Mouse (Mus musculus) myocyte (in vitro differentiated cells): ENCODE data around the gene Cntrob. TPM values are rescaled to one million over a fixed set of nuclear protein-coding genes. Genes with fewer than 3 reads are reported as not detected.

Experiments
- H3K27me3 ChIP-seq: one replicate; pipeline ENCODE4 v1.6.1; 2011; ENCODE audit not compliant: control insufficient read depth, insufficient read depth, insufficient read length
- H3K36me3 ChIP-seq: one replicate; pipeline ENCODE4 v1.6.1; 2011; ENCODE audit not compliant: control insufficient read depth, insufficient read depth
- H3K4me2 ChIP-seq: one replicate; pipeline ENCODE4 v1.6.1; 2011; ENCODE audit warnings: low read depth, control low read depth
- H3K4me3 ChIP-seq: one replicate; pipeline ENCODE4 v1.5.1; 2011; ENCODE audit warnings: mild to moderate bottlenecking, control low read depth, moderate library complexity
- H3K79me2 ChIP-seq: one replicate; pipeline ENCODE4 v1.6.1; 2011; ENCODE audit not compliant: control insufficient read depth, insufficient read depth
- H3ac ChIP-seq: one replicate; pipeline ENCODE4 v1.6.1; 2011; ENCODE audit not compliant: control insufficient read depth, insufficient read length
- CEBPB ChIP-seq: IDR thresholded peaks from 2 replicates; pipeline ENCODE4 v1.6.1; 2011; ENCODE audit warnings: mild to moderate bottlenecking, moderate library complexity; ENCODE audit not compliant: poor library complexity, insufficient read depth, severe bottlenecking
- E2F4 ChIP-seq: IDR thresholded peaks from one replicate; pipeline ENCODE4 v1.6.1; 2011; ENCODE audit warnings: mild to moderate bottlenecking, control low read depth, moderate library complexity; ENCODE audit not compliant: insufficient read depth
- MAX ChIP-seq: IDR thresholded peaks from one replicate; pipeline ENCODE4 v1.6.1; 2011; ENCODE audit warnings: low read depth, mild to moderate bottlenecking, control low read depth
- MYOD1 ChIP-seq, 3 experiments: IDR thresholded peaks; one replicate each; pipeline ENCODE4 v1.6.1; 2011; ENCODE audit warnings: control low read depth in 2 of 3, low read depth in 2 of 3, mild to moderate bottlenecking in 2 of 3, moderate library complexity in 1 of 3; ENCODE audit not compliant: insufficient read length in 2 of 3, control insufficient read depth in 1 of 3
- MYOG ChIP-seq, 3 experiments: IDR thresholded peaks; one replicate each; pipeline ENCODE4 v1.6.1; 2011; ENCODE audit warnings: control low read depth in 2 of 3, low read depth in 2 of 3, mild to moderate bottlenecking in 2 of 3; ENCODE audit not compliant: insufficient read length in 2 of 3, control insufficient read depth in 1 of 3, insufficient read depth in 1 of 3
- POLR2A ChIP-seq: IDR thresholded peaks from one replicate; pipeline ENCODE4 v1.6.1; 2011; ENCODE audit warnings: low read depth, mild to moderate bottlenecking, control low read depth, moderate library complexity; ENCODE audit not compliant: insufficient read length
- POLR2AphosphoS2 ChIP-seq: IDR thresholded peaks from one replicate; pipeline ENCODE4 v1.6.1; 2011; ENCODE audit warnings: low read depth, control low read depth; ENCODE audit not compliant: insufficient read length
- REST ChIP-seq: IDR thresholded peaks from one replicate; pipeline ENCODE4 v1.6.1; 2011; ENCODE audit warnings: mild to moderate bottlenecking, control low read depth, moderate library complexity; ENCODE audit not compliant: insufficient read depth, insufficient read length
- SRF ChIP-seq: IDR thresholded peaks from one replicate; pipeline ENCODE4 v1.6.1; 2011; ENCODE audit warnings: low read depth; ENCODE audit not compliant: control insufficient read depth, insufficient read length
- TCF12 ChIP-seq: IDR thresholded peaks from one replicate; pipeline ENCODE4 v1.6.1; 2011; ENCODE audit warnings: mild to moderate bottlenecking, control low read depth; ENCODE audit not compliant: poor library complexity, insufficient read depth, severe bottlenecking
- TCF3 ChIP-seq: IDR thresholded peaks from one replicate; pipeline ENCODE4 v1.6.1; 2011; ENCODE audit warnings: low read depth, control low read depth; ENCODE audit not compliant: insufficient read length
- USF1 ChIP-seq: IDR thresholded peaks from one replicate; pipeline ENCODE4 v1.6.1; 2011; ENCODE audit warnings: low read depth, mild to moderate bottlenecking, control low read depth, moderate library complexity
- polyA plus RNA-seq: library from polyadenylated mRNA; unstranded; fragments of >200 nt; fragmentation: generic; extraction: Trizol; gene quantifications from one replicate; pipeline ENCODE4 v1.2.1, GENCODE M21; 2012; ENCODE audit warnings: missing spikeins

Cntrob gene
- polyA plus RNA-seq, 1 experiment, result 10.3 TPM

GRCm38 (mm10) chr11:69366855-69367615 lies 43.5 kb upstream of the Cntrob start:
- TF ChIP-seq MAX, result no peak
- TF ChIP-seq TCF3, result no peak
- no peak for TF ChIP-seq USF1
- TF ChIP-seq REST, result no peak
- no peak for TF ChIP-seq POLR2A
- no peak for TF ChIP-seq POLR2AphosphoS2
- TF ChIP-seq CEBPB, result no peak
- no peak for TF ChIP-seq SRF
- TF ChIP-seq TCF12, result no peak
- TF ChIP-seq E2F4, result no peak
- TF ChIP-seq MYOG (IDR thresholded peaks at IDR 0.05; ENCODE audit: control insufficient read depth in 1 of 3, insufficient read depth in 1 of 3, insufficient read length in 2 of 3, low read depth in 2 of 3), result no peak
- no peak for TF ChIP-seq MYOD1 (IDR thresholded peaks at IDR 0.05; ENCODE audit: control insufficient read depth in 1 of 3, insufficient read length in 2 of 3, low read depth in 2 of 3)
- no peaks in the 10 kb centered on the region for H3K27me3 ChIP-seq
- peak overlapping the region; percentile 82 for H3ac ChIP-seq
- peaks cover 13% of the 10 kb centered on the region for H3K79me2 ChIP-seq
- H3K4me2 ChIP-seq, result peak overlapping the region; percentile 99
- no peaks in the 10 kb centered on the region for H3K36me3 ChIP-seq
- H3K4me3 ChIP-seq, result peak overlapping the region; percentile 56

DNA sequence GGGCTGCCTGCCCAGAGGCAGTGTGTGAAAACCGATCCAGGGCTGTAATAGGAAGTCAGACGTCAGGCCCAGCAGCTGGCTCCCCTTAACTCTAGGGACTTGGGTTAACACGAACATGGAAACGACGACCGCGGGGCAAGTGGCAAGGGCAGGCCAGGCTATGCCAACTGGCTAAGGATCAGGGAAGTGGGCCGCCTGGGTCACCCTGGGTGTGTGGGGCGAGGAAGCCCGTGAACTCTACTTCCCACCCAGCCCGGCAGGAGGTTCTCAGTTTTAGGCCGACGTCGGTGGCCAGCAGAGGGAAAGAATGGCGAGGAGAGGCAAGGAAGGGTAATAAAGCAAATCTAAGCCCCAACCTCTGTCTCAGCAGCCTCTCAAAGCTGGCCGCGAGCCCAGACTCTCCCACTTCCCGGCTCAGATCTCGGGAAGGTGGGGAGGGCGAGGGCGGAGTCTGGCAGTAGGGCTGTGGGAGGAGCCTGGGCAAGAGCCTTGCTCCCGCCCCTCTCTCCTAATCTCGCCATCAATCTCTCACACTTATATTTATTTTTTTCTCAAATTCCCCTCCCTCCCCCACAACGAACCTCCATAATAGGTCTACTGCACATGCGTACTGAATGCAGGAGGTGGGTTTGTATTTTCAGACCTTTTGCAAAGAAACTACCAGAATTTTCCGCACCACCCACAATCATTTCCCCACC lies 42.7 kb upstream of the Cntrob start:
- Histone ChIP-seq H3K36me3 (peaks cover 5% of the 10 kb centered on the region), H3K79me2 (peaks cover 13% of the 10 kb centered on the region), H3K4me2 (peak overlapping the region; percentile 99), H3ac (peak overlapping the region; percentile 2), H3K4me3 (peak overlapping the region; percentile 56), H3K27me3 (no peaks in the 10 kb centered on the region)
- TF ChIP-seq TCF3, result no peak
- peak; percentile 51 to 86 (median 69) for TF ChIP-seq MYOG (IDR thresholded peaks at IDR 0.05; ENCODE audit: control insufficient read depth in 1 of 3, insufficient read depth in 1 of 3, insufficient read length in 2 of 3, low read depth in 2 of 3)
- TF ChIP-seq POLR2AphosphoS2, result peak; percentile 76
- TF ChIP-seq SRF, result no peak
- no peak for TF ChIP-seq MAX
- no peak for TF ChIP-seq E2F4
- peak; percentile 63 for TF ChIP-seq POLR2A
- no peak for TF ChIP-seq CEBPB
- TF ChIP-seq MYOD1 (IDR thresholded peaks at IDR 0.05; ENCODE audit: control insufficient read depth in 1 of 3, insufficient read length in 2 of 3, low read depth in 2 of 3), result peak in 2 of 3 experiments; percentile 82 to 83

- H3K36me3 ChIP-seq, result peaks cover 11% of the 10 kb centered on the region
These were observed 42.1 kb upstream of the Cntrob start for GRCm38 (mm10) chr11:69365722-69366121.

DNA sequence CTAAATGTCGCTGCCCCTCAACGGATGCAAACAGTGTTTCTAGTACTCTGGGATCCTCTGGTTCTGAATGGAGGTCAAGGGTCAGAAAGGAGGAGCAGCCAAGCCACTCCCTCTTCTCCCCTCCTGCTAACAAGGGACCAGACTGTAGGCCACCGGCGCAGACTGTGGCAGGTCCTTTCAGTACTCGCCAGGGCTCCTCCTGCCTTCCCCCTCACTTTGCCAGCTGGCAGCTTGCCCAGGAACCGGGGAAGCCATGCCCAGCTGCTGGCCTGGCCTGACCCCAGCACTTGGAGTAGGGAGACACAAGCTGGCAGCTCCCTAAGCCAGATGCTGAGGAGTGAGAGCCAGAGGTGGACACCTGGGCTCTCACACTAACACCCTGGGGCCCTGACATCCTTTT lies 41.3 kb upstream of the Cntrob start:
- Histone ChIP-seq H3K4me3 (peak overlapping the region; percentile 56), H3K4me2 (peak overlapping the region; percentile 99), H3K36me3 (peaks cover 18% of the 10 kb centered on the region), H3K79me2 (peaks cover 13% of the 10 kb centered on the region), H3ac (no peak overlapping the region), H3K27me3 (no peaks in the 10 kb centered on the region)
- no peak for TF ChIP-seq SRF
- peak; percentile 35 for TF ChIP-seq POLR2A
- TF ChIP-seq MYOD1 (IDR thresholded peaks at IDR 0.05; ENCODE audit: control insufficient read depth in 1 of 3, insufficient read length in 2 of 3, low read depth in 2 of 3), result peak in 2 of 3 experiments; percentile 87 to 92
- peak; percentile 58 for TF ChIP-seq TCF12
- TF ChIP-seq TCF3, result peak; percentile 50
- TF ChIP-seq MYOG (IDR thresholded peaks at IDR 0.05; ENCODE audit: control insufficient read depth in 1 of 3, insufficient read depth in 1 of 3, insufficient read length in 2 of 3, low read depth in 2 of 3), result peak; percentile 38 to 94 (median 79)
- TF ChIP-seq E2F4, result no peak

More at GRCm38 (mm10) chr11:69365722-69366121, 42.1 kb upstream of the Cntrob start:
- H3K4me3 ChIP-seq, result peak overlapping the region; percentile 56
- no peaks in the 10 kb centered on the region for H3K27me3 ChIP-seq
- TF ChIP-seq MYOD1 (IDR thresholded peaks at IDR 0.05; ENCODE audit: control insufficient read depth in 1 of 3, insufficient read length in 2 of 3, low read depth in 2 of 3) (peak in 1 of 3 experiments; percentile 18), MAX (no peak)
- H3ac ChIP-seq, result peak overlapping the region; percentile 2
- H3K4me2 ChIP-seq, result peak overlapping the region; percentile 99
- H3K79me2 ChIP-seq, result peaks cover 13% of the 10 kb centered on the region

DNA sequence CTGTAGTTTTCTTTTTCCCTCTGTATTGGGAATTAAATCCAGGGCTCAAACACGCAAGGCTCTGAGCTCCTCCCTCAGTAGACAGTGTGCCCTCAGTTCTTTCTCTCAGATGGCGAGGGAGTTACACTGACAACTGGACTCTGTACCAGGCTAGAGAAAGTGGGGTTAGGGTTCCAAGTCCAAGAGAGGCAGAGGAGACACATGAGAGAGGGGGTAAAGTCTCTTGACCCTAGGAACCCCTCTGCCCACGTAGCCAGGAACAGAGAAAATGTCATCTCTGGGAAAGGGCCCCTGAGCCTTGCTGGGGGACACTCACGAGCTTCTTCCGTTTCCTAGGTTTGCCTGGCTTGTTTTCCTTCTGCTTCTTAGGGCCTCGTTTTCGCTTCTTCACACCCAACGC lies 40.8 kb upstream of the Cntrob start:
- TF ChIP-seq MYOG (IDR thresholded peaks at IDR 0.05; ENCODE audit: control insufficient read depth in 1 of 3, insufficient read depth in 1 of 3, insufficient read length in 2 of 3, low read depth in 2 of 3) (no peak), POLR2AphosphoS2 (no peak), TCF3 (no peak), POLR2A (no peak), SRF (no peak), MAX (no peak)
- H3K27me3 ChIP-seq, result no peaks in the 10 kb centered on the region
- H3K36me3 ChIP-seq, result peaks cover 18% of the 10 kb centered on the region
- peak overlapping the region; percentile 56 for H3K4me3 ChIP-seq
- H3ac ChIP-seq, result no peak overlapping the region
- H3K79me2 ChIP-seq, result peaks cover 13% of the 10 kb centered on the region
- peak overlapping the region; percentile 99 for H3K4me2 ChIP-seq
